Mouse (Mus musculus) cerebellum, postnatal 10 days (tissue): ENCODE data around the gene Eif4g3.
"Not testable (repeated sequence)": the region's sequence is repeated elsewhere in the genome, so short reads cannot be mapped to it uniquely, and the experiment has no call there.

Source experiments
- DNase-seq, 2 experiments: peaks; one replicate each; pipeline ENCODE4 v3.0.0; 2021; ENCODE audit warnings: mixed read lengths in 2 of 2

Eif4g3 gene

DNA sequence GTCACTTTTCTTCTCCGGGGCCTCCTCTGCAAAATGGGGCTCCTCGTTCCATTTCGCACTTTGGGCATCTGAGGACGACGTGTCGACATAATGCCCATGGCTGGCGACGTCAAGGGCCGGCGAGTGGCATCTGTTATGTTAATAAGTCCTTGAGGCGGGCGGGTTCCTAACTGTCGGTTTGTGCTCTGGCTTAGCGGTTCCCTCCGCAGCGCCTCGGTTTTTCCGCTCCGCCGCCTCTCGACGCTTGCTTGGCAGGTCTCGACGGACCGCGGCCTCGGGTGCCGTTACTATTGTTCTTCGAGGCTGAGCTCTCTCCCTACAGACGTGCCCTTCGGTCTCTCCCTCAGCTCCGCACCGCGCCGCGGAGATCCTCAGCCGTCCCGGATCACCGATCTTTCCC, at the start of gene Eif4g3:
Gene Eif4g3, plus strand, starts transcription at position 133 of the 400 bp plus-strand sequence.
- DNase-seq: no peak

DNA sequence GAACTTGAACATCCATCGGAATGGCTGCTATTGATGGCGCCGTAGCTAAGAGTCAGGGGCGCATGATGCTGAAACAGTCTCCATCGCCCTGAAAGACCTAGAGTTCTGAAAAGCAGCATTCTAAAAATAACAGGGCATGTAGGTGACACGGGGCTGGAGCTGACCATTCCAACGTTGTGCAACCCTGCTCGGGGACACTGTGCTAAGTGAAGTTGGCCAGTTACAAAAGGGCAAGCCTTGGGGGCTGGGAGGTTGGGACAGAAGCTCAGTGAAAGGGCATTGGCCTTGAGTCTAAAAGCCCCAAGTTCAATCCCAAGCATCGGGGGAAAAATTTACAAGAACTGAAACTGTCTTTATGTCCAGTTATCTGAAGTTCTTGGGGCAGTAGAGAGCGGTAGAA, 49.3 kb upstream of the Eif4g3 start:
- DNase-seq: no peak

DNA sequence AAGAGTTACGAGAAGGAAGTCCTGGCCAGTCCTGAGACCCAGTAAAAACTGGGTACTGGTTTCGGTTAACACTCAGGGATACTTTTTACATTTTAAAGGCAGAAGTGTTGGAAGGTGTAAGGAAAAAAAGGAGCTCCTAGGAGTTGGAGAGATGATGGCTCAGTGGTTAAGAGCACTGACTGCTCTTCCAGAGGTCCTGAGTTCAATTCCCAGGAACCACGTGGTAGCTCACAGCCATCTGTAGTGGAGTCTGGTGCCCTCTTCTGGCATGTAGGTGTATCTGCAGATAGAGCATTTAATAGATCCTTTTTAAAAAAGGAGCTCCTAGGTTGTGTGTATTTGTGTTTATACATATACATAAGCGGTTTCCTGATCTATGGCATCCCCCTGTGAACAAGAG, 47.4 kb upstream of the Eif4g3 start:
- no peak for DNase-seq

DNA sequence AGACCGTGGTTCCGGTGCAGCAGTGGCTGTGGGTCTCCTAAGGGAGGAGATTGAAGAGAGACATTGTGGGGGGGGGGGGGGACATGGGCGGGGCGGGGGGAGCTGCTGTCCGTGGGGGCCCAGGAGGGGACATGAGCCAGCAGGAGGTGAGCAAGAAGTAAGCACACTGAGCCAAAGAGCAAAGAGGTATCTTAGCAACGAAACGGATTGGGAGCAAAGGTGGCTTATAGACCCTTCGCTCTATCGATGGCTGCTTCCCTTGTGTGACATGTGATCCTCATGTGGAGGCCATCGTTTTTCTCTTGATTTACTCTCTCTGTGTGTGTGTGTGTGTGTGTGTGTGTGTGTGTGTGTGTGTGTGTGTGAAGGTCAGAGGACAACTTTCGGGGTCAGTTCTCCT, 46.4 kb upstream of the Eif4g3 start:
- no peak for DNase-seq

DNA sequence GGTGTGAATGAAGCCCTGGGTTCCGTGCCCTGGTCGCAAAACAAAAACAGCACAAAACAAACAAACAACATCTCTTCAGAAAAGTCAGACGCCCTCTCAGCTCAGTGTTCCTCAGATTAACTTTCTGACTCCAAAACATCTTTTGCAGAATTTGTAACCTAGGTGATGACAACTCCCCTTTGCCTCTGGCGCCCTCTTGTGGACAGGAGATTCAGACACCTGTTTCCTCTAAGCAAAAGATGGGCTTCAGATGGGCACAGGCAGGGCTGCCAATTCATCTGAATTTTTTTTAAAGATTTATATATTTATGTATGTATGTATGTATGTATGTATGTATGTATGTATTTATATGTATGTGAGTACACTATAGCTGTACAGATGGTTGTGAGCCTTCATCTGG, 40.0 kb upstream of the Eif4g3 start:
- peak; percentile 93 to 97 for DNase-seq

DNA sequence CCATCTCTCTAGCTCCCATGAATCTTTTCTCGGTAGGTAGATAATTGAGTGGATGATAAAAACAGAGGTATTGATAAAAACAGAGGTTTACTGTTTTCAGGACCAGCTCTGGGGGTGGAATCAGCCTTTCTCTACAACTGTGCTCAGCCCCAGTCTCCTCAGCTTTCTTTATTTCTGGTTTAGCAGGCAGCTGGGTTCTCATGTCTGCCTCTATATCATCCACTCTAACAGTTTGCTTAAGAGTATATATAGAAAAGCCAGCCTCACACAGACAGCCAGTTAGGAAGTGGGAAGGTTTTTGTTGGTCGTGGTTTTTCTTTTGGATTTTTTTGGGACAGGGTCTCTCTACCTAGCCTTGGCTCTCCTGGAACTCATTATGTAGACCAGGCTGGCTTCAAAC, 38.6 kb upstream of the Eif4g3 start:
- no peak for DNase-seq

DNA sequence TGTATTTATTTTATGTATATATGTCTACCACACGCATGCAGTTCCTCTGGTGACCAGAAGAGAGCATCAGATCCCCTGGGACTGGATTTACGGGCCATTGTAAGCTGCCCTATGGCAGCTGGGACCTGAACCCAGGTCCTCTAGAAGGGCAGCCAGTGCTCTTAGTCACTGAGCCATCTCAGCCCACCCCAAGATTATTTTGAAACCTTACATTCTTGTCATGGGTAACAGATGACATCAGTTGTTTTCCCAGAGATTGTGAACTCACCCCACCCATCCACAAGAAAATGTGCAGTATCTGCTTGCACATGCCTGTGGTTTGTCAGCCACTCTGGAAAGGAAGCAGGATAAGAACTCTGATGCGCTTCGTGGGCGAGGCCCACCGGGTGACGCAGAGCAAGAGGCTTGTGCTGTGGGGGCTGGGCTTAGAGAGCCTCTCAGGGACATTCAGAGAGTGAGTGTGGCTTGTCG, 37.9 kb upstream of the Eif4g3 start:
- DNase-seq: no peak

DNA sequence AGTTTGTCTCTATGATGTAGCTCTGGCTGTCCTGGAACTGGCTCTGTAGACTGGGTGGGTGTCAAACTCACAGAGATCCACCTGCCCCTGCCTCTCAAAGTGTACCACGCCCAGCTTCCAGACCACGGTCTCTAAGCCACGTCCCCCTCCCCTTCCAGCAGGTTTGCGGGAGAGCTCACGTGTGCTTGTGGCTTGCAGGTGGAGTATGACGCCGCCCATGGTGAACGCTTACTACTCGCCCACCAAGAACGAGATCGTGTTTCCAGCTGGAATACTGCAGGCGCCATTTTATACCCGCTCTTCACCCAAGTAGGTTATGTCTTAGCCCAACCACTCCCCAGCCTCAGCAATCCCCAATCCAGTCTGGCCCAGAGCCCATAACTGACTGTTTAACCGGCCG, 36.6 kb upstream of the Eif4g3 start:
- DNase-seq: no peak

DNA sequence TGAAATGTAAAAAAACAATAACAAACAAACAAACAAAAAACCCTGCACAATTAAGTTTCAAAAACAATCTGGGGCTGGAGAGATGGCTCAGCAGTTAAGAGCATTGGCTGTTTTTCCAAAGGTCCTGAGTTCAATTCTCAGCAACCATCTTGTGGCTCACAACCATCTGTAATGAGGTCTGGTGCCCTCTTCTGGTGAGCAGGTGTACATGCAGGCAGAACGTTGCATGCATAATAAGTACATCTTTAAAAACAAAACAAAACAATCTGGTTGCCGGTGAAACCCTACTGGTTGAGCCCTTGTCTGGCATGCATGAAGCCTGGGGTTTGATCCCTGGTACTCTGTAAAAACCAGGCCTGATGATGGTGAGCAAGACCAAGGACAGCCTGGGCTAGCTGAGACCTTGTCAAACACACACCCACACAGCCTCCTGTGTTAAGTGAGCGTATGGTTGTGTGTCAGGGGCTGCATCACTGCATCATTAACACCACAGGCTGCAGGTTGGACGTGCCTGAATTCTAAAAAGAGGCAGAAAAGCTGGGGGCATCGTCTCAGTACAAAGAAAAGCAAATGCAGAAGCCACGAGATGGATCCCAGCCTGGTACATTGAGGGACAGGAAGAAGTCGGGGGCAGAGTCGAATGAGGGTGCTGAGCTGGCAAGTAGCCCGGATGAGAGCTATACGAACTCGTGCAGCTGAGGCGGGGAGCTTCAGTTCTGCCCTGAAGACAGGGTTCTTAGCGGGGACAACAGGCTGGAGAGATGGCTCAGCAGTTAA, 32.7 kb upstream of the Eif4g3 start:
- DNase-seq: no peak

DNA sequence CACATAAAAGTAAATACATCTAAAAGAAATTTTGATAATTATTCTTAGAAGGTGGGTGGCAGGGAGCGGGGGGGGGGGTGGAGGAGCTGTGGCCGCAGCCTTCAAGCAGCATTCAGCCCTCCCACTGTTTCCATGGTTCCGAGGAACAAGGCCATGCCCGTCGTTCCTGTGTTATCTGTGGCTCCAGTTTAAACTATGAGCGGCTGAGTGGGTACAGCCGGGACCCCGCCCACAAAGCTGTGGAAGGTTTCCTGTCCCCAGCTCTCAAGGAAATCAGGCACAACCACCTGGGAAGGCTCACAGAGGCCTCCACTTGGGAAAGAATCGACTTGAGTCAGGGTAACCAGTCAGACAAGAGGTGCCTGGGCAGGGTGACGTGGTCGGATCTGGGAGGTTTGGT, 32.1 kb upstream of the Eif4g3 start:
- DNase-seq: no peak

DNA sequence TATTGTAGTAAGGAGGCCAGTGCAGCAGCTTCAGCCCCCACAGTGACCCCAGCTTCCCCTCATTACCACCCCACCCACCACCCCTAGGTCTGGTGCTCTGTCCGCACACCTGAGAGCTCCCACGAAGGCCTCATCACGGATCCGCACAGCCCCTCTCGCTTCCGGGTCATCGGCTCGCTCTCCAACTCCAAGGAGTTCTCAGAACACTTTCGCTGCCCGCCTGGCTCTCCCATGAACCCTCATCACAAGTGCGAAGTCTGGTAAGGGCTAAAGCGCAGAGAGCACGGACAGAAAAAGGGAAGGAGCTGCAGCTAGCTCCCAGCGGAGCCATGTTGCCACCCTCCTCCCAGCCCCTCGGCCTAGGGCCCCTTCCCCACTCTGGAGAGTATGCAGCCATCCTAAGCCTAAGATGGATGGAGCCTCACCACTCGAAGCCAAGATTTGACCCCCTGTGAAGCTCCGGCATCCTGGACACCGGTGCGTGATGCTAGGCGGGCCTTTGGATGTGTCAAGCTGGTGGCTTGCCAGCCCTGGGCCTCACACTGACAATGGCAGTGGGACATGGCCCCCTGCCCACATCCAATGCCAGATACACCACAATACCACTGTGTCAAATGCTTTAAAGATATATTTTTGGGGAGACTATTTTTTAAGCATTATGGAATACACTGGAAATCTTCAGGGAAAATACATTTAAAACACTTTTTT, 30.0 kb upstream of the Eif4g3 start:
- DNase-seq: peak; percentile 59 to 64

DNA sequence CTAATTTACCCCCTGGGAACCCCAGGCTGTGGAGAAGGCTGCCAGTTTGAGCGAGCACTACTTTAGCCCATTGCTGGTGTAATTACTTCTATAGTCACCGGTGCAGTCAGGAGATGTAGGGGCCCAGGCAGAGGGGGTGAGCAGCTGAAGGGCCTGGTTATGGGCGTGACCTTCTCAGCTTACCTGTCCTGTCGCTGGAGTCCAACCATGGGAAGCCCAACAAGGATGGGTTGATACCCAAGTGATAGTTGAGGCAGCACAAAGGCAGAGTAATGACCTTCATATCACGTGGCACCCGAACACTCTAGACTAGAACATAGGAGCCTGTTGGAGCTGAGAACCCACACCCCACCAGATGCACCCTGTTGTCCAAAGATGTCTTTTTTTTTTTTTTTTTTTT, 29.4 kb upstream of the Eif4g3 start:
- DNase-seq: no peak

DNA sequence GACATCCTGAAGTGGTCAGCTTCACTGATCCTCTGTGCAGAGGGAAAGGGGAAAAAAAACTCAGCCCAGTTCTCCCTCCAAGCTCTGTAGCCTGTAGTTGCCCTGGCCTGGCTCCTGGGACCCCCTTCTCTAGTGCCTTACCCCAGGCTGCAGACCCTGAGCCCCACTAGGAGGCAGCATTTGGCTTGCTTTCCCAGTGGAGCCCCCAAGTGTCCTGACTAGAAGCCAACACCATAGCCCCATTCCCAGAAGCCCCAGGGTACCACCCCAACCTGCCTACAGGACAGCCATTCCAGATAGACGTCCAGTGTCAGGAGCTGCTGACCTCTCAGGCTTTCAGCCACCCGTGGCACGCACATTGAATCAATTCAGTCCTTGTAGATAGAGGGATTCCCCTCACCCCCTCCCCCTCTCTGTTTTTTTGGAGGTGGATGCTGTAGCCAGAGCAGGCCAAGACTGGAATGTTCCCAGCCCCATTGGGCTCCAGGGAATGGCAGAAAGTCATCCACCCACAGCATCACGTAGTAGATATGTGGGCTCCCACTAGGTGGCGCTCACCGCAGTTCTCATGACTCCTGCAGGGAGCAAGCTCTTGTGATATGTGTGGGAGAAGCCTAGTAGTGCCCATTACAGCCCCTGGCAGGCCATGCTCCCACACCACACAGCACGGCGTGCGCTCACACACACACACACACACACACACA, 28.8 kb upstream of the Eif4g3 start:
- DNase-seq: peak; percentile 91 to 95

DNA sequence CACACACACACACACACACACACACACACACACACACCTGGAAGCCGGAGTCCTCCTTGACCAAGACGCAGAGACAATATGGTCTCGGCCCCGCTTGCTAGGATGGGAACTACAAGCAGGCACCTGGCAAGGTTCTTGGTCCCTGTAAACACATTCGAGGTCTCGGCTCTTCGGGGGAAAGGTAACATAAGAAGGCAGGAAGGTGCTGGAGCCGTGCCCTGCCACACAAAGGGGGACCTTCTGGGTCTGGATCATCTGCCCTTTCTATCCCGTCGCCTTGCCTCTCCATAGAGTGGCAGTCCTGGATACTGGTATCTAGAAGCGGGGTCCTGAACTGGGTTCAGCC, 28.3 kb upstream of the Eif4g3 start:
- DNase-seq: no peak

DNA sequence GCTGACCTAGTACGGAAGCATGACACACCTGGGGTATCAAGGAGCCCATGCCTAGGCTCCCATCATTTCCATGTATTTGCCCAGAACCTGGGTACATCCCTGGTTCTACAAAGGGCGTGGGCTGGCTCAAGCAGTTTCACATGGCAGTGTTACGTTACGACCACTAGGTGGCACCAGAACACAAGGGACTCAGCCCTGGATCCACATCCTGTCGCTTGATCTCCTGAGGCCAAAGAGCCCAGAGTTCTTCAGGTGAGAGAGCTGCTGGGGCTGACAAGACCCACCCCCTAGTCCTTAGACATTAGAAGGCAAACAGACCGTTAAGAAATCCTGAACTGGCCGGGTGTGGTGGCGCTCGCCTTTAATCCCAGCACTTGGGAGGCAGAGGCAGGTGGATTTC, 24.6 kb upstream of the Eif4g3 start:
- peak; percentile 84 to 87 for DNase-seq

DNA sequence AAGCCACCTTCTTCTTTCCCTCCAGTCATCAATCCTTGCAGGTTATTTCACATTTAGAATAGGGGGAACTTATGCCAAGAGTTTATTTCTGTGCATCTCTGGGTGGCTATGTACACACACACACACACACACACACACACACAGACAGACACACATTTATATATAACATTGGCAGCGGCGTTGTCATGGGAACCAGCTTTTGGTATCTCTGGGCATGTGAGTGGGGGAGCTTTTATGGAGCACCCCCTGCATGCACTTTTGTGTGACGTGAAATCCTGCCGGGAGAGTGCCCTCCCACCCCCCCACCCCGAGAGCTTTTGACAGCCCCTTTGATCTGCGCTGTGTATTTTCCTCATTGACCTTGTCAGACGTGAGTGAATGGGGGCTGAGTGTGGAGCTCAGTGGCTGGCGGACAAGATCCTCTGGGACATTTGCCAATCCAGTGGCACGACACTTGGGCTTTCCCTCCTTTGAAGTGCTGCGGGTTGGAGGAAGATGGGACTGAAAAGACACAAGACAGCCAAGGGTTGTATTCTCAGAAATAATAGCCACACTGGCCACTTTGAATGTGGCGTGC, 22.1 kb upstream of the Eif4g3 start:
- not testable (repeated sequence) for DNase-seq

DNA sequence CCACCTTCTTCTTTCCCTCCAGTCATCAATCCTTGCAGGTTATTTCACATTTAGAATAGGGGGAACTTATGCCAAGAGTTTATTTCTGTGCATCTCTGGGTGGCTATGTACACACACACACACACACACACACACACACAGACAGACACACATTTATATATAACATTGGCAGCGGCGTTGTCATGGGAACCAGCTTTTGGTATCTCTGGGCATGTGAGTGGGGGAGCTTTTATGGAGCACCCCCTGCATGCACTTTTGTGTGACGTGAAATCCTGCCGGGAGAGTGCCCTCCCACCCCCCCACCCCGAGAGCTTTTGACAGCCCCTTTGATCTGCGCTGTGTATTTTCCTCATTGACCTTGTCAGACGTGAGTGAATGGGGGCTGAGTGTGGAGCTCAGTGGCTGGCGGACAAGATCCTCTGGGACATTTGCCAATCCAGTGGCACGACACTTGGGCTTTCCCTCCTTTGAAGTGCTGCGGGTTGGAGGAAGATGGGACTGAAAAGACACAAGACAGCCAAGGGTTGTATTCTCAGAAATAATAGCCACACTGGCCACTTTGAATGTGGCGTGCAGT, 17.9 kb upstream of the Eif4g3 start:
- not testable (repeated sequence) for DNase-seq

DNA sequence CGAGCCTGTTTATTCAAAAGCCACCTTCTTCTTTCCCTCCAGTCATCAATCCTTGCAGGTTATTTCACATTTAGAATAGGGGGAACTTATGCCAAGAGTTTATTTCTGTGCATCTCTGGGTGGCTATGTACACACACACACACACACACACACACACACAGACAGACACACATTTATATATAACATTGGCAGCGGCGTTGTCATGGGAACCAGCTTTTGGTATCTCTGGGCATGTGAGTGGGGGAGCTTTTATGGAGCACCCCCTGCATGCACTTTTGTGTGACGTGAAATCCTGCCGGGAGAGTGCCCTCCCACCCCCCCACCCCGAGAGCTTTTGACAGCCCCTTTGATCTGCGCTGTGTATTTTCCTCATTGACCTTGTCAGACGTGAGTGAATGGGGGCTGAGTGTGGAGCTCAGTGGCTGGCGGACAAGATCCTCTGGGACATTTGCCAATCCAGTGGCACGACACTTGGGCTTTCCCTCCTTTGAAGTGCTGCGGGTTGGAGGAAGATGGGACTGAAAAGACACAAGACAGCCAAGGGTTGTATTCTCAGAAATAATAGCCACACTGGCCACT, 13.7 kb upstream of the Eif4g3 start:
- not testable (repeated sequence) for DNase-seq

DNA sequence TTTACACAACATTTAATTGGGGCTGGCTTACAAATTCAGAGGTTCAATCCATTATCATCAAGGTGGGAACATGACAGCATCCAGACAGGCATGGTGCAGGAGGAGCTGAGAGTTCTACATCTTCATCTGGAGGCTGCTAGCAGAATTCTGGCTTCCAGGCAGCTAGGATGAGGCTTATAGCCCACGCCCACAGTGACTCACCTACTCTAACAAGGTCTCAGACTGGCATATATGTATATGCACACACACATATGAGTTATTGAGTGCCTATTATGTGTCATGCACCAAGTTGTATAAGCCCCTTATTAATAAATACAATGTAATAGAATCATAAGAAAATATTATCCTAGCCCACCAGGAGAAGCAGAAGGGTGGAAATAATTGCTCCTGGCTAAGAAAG, 10.0 kb upstream of the Eif4g3 start:
- no peak for DNase-seq

DNA sequence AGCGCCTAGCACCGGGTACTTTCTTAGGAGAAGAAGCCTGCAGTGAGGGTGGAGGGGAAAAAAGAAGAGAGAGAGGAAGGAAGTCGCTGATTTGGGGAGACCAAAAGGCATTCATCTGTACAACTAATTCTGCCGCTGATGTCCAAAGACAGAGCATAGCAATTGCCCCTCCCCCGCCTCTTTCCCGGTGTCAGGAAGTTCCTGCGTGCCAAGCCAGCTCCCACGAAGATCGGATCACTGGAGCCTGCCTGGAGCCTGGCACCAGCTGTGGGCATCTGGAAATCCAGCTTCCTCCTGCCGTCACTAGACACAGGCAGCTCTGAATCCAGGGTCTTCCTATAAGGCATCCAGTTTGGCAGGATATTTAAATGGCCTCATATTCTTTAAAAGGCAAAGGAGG, 8.6 kb upstream of the Eif4g3 start:
- DNase-seq: peak; percentile 61 to 65

DNA sequence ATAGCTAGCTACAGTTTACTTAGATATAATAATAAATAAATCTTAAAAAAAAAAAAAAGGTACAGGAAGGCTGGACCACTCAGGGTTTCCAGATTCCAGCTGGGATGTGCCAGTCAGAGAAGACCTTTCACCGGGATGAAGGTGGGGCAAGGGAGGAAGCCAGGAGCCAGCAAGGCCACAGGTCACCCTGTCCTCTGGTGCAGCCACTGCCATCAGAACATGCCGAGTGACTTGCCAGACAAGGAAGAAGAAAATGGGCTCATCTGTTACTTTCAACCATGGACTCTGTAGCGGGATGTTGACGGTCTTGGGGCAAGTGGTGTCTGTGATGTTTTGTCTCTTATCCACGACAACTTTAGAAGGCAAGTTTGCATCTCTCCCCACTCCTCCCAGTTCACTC, 8.1 kb upstream of the Eif4g3 start:
- no peak for DNase-seq

DNA sequence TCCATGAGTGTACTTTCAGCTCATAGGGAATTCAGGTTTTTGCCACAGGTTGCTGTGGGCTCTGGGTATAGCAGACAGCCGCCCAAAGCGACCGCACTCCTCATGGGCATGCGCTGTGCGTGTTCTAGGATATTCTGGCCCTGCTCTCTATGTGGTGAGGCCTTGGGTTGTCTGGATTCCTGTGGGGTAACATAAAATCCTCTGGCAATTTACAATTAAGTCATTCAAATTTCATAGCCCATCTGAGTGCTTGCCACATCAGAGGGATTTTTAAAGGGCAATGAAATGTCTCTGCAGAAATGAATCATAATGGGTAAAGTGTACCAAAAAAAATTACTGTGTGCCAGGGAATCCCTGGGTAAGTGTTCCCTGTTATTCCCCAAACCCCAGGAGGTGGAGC, 3.4 kb upstream of the Eif4g3 start:
- DNase-seq: no peak

DNA sequence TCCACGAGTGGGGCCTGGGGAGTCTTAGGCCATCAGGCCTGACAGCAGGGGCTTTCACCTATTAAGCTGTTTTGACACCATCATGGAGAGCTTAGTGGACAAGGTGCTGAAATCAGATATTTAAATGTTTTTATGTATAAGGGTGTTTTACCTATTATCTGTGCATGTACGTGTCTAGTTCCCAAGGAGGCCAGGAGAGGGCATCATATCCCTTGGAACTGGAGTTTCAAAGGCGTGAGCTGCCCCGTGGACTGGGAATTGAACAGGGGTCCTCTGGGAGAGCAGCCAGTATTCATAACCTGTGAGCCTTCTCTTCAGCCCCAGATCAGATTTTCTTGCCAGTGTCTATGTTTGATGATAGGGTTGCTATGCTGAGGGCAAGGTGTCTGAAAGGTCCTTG, 2.4 kb upstream of the Eif4g3 start:
- DNase-seq: no peak
